Mouse (Mus musculus): Measurements from ENCODE around the gene Slc16a5.
A peak's percentile ranks its signal among the peaks of the same experiment; 100 is the strongest.
"Not testable (repeated sequence)": the region's sequence is repeated elsewhere in the genome, so short reads cannot be mapped to it uniquely, and the experiment has no call there.

Gene Slc16a5

DNA sequence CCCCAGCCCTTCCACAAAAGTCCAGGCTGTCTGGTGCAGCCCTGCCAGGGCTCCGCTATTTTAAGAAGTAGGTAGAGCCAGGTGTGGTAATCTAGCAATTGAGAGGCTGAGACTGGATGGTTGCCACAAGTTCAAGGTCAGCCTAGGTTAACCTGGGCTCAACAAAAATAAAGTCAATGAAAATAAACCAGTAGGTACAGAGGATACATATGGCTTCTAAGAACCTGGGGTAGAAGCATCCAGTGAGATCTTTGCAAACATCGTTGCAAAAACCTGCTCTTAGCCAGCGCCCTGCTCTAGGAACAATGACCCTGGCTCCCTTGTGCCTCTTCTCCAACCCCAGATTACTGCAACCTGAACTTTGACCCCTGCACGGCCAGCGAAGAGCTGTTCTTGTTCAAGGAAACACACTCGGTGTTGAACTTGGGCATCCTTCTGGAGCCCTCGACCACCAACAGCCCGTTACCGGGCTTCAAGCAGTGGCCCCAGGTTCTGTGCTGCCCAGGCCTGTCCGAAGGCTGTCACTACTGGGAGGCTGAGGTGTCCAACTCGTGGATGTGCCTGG is 14.9 kb upstream of the Slc16a5 start:
- no peak for DNase-seq (ENCODE audit: low spot score in 2 of 2)

DNA sequence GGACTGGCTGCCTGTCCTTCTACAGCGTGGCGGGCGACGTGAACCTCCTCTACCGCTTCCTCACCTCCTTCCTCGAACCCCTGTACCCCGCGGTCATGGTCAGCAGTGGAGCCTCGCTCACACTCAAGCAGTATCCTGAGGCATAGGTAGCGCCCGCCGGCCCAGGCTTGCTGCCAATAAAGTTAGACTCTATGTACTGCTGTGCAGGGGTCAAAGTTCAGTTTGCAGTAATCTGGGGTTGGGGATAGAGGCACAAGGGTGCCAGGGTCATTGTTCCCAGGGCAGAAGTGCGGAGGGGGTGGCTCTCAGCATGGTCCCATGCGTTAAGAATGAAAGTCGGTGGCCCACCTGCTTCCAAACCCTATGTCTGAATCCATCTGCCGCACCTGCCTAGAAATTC is 14.2 kb upstream of the Slc16a5 start:
- DNase-seq (ENCODE audit: low spot score in 2 of 2), result no peak

DNA sequence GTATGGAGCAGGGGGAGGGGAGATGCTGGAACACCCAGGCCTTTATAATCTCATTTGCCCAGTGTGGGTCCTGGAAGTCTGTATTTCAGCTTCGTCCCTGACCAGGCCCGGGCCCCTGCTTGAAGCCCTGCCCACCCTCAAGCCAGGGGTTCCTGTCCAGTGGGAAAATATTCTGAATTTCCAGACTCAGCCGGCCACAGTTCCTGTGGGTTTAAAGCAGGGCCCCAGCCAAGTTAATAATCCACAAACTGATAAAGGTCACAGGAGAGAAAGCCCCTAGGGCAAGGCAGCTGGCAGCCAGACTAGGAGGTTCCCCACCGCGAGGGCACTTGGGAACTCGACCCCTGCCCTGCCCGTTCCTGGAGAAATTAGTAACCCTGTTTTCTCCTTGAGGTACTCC is 13.3 kb upstream of the Slc16a5 start:
- DNase-seq (ENCODE audit: low spot score in 2 of 2), result no peak

DNA sequence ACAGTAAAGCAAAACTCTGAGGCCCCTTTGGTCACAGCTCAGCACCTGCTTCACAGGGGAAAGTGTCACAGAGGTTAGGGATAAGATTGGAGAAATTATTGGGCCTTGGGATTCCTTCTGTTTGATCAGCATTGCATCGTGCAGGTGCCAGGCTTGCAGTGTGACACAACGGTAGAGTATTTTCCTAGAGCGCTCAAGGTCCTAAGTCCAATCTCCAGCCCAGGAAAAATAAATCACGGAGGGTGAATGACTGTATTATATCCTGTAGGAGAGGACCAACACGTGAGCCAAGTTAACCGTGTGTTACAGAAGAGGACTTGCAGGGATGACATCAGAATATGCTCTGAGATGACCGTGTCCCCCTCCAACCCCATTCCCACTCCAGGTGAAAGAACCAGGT is 12.1 kb upstream of the Slc16a5 start:
- DNase-seq (ENCODE audit: low spot score in 2 of 2), result no peak

DNA sequence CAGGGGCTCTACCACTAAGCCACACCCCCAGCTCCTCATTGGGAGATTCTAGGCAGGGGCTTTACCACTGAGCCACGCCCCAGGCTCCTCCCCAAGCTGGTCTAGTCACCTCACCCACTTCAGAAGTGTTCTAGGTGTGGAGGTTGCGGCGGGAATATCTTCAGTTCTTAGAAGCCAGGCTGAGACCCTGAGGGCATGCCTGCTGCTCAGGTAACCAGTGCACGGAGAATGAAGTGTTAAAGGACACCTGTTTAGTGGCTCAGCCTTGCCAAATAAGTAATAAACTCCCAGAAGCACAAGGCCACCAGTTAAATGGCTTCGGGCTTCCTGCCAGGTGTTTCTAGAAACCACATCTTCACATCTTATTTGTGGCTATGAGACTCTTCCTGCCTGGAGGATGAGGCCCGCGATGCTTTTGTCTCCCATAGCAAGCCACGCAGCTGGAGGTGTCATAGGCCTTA is 10.5 kb upstream of the Slc16a5 start:
- DNase-seq (ENCODE audit: low spot score in 2 of 2), result no peak

DNA sequence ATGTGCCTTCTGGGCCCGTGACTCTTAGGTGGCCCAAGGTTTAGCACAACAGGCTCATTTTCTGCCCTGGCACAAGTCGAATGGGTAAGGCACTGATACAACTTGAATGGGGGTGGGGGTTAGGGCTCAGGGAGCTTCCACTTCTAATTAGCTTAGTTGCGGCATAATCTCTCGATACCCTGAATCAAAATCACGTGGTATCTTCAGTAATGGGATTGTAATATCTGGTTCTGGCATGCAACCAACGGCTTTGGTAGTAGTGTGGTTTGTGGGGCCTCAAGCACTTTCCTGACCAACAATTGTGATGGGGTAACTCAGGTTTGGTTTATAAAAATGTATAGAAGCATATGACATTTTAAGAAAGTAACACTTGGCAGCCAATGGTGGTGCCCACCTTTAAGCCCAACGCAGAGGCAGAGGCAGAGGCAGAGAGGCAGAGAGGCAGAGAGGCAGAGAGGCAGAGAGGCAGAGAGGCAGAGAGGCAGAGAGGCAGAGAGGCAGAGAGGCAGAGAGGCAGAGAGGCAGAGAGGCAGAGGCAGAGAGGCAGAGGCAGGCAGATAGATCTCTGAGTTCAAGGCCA is 9.9 kb upstream of the Slc16a5 start:
- DNase-seq (ENCODE audit: low spot score in 2 of 2), result no peak

DNA sequence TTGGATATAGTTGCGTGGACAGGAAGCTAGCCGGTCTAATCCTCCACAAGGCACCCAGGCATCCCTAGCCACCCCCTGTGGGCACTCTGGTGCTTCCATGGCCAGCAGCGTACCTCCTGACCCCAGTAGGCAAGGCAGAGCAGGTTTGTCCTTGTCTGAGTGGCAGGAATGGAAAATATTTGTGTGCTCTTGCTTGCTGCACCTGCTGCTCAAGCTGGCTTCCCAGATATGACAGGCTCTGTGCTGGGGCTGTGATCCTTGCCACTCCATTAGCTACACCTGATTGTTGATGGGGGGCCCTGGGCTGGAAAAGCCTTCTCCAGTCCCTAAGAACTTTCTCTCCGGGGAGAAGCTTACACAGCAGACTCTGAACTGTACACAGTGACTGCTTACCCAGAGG is 9.0 kb upstream of the Slc16a5 start:
- DNase-seq (ENCODE audit: low spot score in 2 of 2), result no peak

DNA sequence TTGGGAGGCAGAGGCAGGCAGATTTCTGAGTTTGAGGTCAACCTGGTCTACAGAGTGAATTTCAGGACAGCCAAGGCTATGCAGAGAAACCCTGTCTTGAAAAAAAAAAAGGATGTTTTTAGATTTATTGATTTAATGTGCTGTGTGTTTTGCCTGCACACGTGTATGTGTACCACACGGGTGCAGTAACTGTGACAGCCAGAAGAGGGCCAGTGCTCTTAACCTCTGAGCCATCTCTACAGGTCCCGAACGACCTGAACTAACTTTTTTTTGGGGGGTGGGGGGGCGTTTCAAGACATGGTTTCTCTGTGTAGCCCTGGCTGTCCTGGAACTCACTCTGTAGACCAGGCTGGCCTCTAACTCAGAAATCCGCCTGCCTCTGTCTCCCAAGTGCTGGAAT is 7.5 kb upstream of the Slc16a5 start:
- not testable (repeated sequence) for DNase-seq (ENCODE audit: low spot score in 2 of 2)

DNA sequence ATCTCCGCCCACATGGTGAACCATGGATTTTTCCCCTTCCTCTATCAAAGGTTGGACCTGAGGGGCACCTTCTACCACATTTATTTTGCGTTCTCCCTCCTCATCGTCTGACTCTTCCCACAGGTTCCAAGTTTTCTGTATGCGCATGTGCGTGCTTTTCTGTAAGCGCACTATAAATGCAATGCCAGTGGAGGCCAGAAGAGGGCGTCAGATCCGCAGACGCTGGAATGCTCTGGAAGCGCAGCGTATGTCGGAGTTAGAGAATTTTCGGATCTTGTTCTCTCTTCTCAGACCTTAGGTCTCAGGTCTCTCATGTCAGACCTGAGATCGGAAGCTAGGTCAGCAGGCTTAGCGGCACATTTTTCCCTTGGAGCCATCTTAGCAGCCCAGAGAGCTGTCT is 6.7 kb upstream of the Slc16a5 start:
- no peak for DNase-seq (ENCODE audit: low spot score in 2 of 2)

DNA sequence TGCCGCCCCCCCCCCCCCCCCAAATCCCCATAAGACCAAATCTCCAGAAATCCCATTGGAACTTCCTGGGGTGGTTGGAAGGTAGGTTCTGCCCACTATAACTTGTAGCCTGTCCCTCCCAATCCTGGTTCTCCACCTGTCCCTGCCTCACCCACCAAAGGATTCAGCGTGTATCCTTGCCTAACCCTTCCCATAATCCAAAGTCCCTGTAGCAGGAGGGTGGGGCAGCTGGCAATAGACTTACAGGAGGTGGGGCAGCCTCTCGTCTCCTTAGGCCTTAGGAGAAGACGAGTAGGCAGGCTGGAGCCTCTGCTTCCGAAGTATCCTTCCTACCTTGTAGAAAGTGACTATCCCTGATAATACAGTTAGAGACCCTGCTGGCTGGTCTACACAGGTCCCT is 6.1 kb upstream of the Slc16a5 start:
- DNase-seq (ENCODE audit: low spot score in 2 of 2), result no peak

DNA sequence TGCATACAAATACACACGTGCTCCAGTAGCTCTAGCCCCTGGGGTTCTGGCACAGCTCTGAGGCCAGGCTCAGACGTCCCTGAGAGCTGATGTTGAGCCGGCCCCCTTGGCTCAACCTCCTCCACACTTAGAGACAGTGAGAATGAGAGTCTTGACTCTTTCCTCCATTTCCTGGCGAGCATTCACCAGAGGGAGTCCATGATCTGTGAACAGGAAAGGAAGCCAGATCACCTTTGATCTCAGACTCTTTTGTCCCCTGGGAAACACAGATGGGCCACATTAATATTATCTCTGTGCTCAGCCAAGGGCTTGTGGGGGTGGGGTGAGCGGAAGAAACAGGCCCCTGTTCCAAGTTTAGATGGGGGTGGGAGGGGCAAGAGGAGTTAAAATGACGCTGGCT is 4.9 kb upstream of the Slc16a5 start:
- no peak for DNase-seq (ENCODE audit: low spot score in 2 of 2)

DNA sequence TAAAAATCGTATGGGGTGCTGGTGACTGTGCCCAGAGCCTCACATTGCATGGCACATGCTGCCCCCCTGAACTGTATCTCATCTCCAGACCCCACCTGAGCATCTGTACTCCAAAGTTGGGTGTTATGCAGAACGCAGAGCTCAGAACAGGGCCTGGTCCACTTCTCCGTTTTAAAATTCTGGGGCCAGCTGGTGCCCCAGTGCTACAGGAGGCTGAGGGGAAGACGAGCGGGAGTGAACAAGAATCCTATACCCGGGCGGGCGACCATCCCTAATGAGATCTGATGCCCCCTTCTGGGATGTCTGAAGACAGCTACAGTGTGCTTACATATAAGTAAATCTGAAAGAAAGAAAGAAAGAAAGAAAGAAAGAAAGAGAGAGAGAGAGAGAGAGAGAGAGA is 1.3 kb upstream of the Slc16a5 start:
- DNase-seq (ENCODE audit: low spot score in 2 of 2), result no peak

DNA sequence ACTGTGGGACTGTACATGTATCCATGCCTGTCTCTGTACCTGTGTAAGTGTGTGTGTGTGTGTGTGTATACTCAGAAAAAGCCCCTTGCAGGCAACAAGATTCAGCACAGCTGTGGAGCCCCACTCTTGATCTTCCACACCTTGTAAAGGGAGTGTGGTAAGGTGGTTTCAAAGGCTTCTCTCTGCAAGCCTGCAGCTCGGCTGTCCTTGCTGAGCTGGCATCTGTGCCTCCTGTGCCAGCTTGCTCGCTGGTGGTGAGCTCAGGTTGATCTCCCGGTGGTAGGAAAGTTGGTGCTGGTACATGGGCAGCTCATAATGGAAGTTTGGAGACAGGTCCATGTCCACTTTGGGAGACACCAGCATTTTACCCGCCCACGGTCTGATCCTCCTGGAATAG is 430 bp upstream of the Slc16a5 start:
- DNase-seq (ENCODE audit: low spot score in 2 of 2), result no peak

DNA sequence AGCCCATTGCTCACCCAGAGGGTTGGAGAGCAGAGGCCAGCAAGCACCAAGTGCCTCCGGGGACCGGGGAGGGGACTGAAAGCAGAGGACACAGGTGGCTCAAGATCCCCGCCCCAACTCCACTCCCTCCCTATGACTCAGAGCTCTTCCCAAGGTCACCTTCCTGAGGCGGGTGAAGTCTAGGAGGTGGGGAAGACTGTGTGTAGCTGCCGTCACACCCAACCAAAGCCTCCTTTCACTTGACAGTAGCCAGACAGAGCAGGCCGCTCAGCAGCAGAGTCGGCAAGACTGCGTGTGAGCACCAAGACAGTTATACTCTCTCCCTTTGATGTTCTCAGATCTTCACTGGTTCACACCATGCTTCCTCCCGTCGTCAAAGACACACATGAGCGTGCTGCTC is 1.1 kb downstream of the Slc16a5 start:
- DNase-seq (ENCODE audit: low spot score in 2 of 2), result no peak

DNA sequence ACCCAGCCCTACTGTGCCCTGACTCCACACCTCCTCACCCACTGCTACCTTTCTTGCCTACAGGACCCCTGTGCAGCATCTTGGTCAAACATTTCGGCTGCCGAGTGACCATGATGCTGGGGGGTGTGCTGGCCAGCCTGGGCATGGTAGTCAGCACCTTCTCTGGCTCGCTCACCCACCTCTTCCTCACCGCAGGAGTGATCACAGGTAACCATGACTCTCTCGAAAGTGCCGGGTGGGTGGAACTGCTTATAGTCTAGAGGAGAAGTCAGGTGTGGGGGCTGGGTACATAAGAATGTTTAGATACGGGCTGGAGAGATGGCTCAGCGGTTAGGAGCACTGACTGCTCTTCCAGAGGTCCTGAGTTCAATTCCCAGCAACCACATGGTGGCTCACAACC is 2.6 kb downstream of the Slc16a5 start:
- DNase-seq (ENCODE audit: low spot score in 2 of 2), result no peak

DNA sequence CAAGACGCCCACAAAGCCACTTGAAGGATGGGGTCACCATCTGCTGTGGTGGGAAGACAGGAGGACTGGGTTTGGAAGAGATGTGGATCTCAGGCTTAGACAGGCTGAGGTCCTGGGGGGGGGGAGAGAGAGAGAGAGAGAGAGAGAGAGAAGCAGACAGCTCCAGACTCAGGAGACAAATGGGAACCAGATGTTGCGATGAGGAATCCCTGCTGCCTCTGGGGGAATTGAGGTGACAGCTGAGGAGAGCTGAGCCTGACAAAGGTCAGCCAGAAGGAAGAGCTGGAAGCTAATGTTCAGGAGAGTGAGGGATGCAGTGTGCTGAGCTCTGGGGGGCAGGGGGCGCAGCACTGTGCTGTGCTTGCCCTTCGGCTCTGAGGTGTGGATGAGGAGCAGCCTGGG is 4.9 kb downstream of the Slc16a5 start:
- DNase-seq (ENCODE audit: low spot score in 2 of 2), result no peak

DNA sequence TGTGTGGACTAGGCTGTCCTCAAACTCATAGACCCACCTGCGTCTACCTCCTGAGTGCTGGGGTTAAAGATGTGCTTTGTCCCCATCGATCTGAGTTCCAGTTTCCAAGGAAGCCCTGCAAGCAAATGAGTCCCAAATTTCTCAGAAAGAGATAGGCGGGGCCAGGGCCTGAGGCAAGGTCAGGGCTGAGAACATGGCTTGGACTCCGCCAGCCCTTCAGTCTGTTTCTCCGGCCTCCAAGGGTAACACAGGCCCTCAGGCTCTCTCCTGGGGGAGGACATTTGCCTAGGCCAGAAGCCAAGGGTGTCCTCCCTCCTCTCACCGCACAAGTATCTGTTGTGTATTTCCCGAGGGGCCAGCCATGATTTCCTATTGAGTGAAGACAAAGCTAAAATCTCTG is 9.9 kb downstream of the Slc16a5 start:
- no peak for DNase-seq (ENCODE audit: low spot score in 2 of 2)

DNA sequence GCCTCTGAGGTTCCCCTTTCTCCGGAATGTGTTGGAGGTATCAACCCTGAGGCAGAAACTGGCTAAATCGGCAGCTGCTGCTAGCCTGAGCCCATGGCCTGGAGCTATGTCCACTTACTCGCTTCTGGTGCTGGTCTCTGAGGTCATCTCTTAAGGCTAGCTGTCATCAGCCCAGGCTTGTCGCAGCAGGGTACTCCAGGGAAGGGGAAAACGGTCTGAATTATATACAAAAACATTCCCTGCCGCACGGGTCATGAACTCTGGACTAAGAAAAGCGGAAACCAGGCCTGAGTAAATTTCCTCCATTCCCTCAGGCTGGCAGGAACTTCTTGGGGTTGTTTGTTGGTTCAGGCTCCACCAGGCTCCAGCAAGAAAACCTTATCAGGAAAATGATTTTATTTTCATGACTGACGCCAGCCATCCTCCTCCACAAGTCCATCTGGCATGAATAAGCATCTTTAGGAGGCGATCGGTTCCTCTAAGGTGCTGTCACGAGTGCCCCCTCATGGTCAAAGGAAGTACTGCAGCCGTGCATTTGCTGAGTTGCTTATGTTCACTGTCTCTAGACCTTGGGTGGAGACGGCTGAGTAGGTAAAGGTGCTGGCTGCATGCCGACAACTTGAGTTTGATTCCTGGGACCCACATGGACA is 11.5 kb downstream of the Slc16a5 start:
- peak; percentile 94 to 98 for DNase-seq (ENCODE audit: low spot score in 2 of 2)

DNA sequence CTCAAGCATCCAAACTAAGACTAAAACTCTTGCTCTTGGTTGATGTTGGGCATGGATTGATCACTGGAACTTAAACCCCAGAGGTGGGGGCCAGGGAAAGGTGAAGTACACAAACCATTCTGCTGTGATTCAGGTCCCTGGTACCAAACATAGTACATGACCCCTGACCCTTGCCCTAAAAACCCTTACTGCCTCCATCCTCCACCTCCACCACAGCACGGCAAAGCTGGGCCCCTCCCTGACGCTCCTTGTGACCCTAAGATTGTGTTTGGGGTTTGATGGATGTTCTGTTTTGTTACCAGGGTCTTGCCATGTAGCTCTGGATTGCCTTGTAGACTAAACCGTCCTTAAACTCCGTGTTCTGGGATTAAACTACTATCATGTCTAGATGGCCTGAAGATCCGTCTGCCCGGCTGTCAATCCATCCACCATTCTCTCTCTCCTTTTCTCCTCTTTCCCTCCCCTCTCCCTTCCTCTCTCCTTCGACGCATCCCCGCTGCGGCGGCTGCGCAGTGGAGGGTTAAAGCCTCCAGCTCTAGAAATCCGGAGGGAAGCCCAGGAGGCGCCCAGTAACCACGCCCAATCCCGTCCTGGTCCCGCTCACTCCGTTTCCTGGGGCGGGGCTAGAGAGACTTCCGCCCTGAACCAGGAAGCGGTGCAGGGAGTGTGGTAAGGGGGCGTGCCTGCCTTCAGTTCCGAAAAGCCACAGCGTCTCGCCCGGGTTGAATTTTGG is 12.9 kb downstream of the Slc16a5 start, which contains the start of gene Armc7:
TSS of gene Armc7 (plus strand) at position 643 of the 733 bp plus-strand sequence.
- peak; percentile 87 to 94 for DNase-seq (ENCODE audit: low spot score in 2 of 2)

DNA sequence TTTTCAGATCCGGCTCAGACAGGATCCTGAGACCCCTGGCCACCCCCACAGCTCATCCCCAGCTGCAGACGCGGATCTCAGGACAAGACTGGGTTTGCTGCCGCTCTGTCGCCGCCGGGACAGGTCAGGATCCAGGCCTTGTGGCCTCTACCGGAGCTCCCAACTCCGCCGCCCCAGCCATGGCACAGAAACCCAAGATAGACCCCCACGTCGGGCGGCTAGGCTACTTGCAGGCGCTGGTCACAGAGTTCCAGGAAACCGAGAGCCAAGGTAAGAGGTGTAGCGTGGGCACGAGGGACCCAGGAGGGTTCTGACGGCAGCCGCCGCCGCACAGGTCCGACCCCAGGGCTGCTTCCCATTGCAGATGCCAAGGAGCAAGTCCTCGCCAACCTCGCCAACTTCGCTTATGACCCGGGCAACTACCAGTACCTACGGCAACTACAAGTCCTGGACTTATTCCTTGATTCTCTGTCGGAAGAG is 13.5 kb downstream of the Slc16a5 start:
- DNase-seq (ENCODE audit: low spot score in 2 of 2), result no peak

DNA sequence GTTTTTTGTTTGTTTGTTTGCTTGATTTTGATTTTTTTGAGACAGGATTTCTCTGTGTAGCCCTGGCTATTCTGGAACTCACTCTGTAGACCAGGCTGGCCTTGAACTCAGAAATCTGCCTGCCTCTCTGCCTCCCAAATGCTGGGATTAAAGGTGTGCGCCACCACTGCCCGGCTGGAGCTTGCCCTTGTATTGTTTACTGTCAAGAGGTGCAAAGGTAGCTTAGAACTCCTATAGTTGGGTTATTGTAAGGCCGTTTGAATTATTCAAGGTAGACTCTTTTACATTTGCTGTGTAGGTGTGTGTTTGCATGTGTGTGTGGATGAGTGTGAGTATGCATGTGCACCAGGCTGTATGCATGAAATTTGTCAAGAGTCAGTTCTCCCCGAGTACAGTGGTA is 14.4 kb downstream of the Slc16a5 start:
- not testable (repeated sequence) for DNase-seq (ENCODE audit: low spot score in 2 of 2)

DNA sequence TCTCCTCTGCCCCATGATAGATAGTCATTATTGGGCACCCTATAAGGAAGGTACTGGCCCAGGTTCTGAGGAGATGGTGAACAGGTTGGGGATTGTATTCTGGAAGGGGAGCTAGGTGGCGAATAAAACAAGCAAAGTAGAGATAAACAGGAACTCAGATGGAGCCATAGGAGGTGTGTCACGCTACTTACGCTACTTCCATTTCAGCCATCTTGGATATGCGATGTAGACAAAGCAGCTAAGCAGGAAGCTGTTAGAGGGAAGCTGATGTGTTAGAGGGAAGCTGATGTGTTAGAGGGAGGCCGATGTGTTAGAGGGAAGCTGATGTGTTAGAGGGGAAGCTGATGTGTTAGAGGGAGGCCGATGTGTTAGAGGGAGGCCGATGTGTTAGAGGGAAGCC is 15.1 kb downstream of the Slc16a5 start:
- not testable (repeated sequence) for DNase-seq (ENCODE audit: low spot score in 2 of 2)

Measured in frontal cortex, postnatal 14 days (tissue).